Mouse (Mus musculus) spleen, postnatal 10 days (tissue): ENCODE results near the gene Enpp4.

Source experiments
- DNase-seq, 2 experiments: peaks; one replicate each; pipeline ENCODE4 v3.0.0; 2021 to 2022; ENCODE audit warnings: low spot score in 2 of 2

The Enpp4 gene

DNA sequence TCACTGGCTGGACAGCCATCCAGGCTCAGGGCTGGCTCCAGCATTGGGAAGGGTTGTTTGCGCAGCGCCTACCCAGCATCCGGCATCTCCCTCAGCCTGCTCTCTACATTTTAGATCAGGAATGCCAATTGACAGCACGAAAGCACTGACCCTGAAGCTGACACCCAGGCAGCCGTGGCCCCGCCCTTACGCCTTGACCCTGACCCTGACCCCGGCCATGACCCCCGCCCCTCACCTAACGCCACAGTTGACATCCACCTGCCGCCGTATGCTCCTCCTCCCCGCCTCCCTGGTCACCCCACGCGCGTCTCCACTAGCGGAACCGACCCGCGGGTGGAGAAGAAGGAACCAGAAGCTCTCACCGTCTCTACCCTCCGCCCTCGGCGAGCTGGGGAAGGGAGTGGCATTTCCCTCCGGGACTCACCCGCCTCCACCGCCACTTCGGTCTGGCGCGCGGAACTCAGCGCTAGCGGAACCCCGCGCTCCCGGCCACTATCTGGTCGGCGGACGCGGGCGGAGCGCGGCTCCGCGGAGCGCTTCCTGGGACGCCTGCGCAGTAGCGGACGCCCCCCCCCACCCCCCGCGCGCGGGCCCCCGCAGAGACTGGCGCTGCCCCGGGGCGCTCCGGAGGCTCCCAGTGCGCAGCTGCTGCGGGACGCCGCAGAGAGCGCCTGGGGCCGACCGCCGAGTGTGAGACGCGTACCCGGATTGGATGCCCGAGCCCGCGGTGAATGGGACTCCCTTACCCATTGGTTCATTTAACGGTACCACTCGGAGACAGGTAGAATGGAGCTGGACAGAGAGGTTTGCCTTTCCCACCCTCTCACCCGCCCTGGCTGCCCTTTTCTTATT lies at the start of gene Enpp4:
Enpp4 (minus strand) TSS at position 523 of the 852 bp plus-strand sequence.
- DNase-seq, result peak; percentile 77 to 86

GRCm38 (mm10) chr17:44155204-44155603 lies 49.6 kb upstream of the Enpp4 start:
- DNase-seq, result no peak

GRCm38 (mm10) chr17:44153871-44154270 lies 48.3 kb upstream of the Enpp4 start:
- DNase-seq, result no peak

DNA sequence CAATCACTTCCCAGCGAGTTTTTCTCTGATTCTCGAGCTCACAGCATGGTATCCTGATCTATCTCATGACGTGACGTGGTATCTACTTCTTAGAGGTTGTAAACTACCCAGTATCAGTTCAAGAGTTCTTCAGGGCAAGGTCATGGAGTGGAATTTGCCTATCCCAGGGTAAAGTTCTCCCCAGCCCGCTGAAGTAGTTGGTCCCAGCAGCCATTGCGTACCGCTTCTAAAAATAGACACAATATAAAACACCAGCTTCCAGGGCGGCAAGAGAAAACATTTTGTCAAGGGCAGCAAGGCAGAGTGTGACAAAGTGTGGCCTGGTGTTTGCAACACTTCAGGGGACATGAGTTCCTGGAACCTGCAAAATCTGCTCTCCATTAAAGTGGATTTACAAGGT lies 46.3 kb upstream of the Enpp4 start:
- no peak for DNase-seq

DNA sequence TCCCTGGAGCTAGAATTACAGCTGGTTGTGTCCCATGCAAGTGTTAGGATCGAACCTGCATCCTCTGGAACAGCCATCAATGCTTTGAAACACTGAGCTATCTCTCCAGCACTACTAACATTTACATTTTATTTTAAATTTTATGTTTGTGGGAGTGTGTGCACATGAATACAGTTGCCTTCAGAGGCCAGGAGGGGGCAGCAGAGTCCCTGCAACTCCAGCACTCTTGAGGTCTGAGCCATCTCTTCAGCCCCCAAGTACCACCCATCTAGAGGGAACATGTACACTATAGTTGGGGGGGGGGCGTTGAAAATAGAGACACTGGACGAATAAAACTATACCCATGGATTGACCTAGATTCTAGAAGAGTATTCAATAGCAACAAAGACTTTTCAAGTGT lies 45.5 kb upstream of the Enpp4 start:
- peak in 1 of 2 experiments; percentile 59 for DNase-seq

- no peak for DNase-seq
Measured at GRCm38 (mm10) chr17:44148109-44148846, 42.7 kb upstream of the Enpp4 start.

DNA sequence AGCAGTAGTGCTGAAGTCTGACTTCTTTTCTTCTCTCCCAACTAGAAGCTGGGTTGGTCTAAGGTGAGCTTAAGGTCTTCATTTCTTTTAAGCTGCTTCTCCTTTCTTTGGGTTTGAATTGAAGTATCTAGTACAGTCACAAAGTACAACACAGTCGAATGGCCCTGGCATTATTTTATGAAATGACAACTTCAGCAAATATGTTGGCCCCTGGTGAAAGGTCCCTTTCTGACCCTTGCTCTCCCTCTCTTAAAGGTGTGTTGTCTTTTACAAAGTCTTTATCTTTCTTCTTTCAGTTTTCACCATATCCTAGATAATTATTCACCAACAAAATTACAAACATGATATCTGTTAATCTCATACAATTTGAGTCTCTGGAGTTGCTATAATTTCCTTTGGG lies 40.2 kb upstream of the Enpp4 start:
- no peak for DNase-seq

DNA sequence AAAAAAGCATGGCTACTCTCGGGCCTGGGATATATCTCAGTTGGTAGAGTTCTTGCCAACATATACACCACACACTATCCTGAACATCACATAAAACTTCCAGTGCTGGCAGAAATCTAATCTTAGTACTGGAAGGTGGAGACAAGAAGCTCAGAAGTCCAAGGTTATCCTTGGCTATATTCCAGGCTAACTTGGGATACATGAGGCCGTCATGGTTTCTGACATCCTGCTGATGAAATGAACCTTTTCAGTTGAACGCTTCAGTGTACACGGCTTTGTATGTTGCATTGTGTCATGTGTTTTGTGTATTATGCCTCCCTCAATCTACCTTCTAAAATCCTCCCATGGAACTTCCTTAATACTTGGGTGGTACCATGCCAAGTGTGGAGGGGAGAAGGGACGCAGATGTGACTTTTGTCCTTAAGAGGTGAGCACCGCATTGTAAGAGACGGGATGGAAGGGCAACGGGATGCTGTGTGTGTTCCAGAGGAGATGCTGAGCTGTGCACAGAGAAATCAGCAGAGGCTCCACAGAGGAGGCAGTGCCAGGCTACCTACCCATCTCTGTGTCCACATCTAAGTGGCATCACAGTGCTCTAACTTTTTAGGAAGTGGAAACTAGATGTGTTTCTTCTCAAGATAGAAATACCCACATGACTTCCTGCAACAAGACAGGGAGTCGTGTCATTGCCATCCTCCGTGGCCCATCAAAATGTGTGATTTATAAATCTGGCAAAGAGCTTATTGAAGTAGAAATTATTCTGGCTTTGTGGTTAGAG lies 31.4 kb upstream of the Enpp4 start:
- DNase-seq, result no peak

DNA sequence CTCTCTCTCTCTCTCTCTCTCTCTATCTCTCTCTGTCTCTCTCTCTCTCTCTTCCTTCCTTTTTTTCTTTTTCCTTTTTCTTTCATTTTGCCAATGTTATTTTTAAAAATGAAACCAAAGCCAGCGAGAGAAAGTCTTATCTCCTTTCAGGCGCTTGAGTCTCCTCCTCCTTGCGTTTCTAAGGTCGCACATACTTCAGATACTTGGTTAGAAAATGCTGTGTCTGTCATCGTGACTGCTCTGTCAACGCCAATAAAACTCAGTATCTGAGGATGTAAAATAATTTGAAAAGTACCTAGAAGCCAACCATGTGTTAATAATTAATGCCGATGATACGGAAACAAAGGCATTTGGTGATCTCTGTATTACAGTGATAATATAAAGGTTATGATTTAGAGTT lies 30.4 kb upstream of the Enpp4 start:
- DNase-seq, result no peak

DNA sequence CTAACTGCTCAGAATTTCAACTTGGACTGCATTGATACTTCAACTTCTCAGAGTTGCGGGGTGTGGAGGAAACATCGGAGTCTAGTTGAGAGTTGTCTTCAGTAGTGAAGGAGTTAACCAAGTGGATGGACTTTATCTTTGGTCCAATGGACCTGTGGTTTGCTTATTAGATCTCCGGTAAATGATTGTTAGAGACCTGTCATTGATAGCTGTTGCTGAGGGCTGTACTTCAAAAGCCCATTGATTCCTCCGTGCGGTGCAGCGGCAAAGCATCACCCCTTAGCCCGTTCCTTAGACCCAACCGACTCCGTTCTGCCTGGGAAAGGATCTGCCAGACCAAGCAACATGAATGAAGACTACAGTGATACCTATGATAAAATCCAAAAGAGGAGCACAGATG lies 28.9 kb upstream of the Enpp4 start:
- no peak for DNase-seq

- no peak for DNase-seq
Measured at GRCm38 (mm10) chr17:44134106-44134505, 28.5 kb upstream of the Enpp4 start.

GRCm38 (mm10) chr17:44130429-44130828 lies 24.8 kb upstream of the Enpp4 start:
- peak; percentile 43 to 82 for DNase-seq

DNA sequence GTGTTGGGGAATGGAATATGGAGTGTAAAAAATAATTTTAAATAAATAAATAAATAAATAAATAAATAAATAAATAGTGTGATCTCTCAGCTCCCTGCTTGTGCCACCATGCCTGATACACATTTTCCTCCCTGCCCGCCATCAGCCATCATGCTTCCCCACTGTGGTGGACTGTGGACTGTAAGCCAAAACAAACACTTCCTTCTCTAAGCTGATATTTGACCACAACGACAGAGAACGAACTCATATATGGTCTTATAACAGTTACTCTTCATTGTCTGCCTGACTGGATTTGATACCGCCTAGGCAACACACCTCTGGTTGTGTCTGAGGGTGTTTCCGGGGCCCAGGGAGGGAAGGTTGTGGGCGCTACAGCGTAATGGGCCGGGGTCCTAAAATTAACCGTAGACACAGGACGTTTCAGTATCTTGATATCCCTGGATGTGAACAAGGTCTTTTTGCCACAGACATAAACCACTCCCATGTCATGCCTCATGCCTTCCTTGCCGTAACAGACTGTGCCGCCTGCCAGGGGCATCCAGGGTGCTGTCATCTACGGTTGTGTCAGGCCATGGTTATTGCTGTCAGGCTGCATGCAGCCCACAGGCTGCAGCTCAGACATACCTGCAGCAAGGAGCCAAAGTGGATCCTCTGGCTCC lies 23.6 kb upstream of the Enpp4 start:
- no peak for DNase-seq

DNA sequence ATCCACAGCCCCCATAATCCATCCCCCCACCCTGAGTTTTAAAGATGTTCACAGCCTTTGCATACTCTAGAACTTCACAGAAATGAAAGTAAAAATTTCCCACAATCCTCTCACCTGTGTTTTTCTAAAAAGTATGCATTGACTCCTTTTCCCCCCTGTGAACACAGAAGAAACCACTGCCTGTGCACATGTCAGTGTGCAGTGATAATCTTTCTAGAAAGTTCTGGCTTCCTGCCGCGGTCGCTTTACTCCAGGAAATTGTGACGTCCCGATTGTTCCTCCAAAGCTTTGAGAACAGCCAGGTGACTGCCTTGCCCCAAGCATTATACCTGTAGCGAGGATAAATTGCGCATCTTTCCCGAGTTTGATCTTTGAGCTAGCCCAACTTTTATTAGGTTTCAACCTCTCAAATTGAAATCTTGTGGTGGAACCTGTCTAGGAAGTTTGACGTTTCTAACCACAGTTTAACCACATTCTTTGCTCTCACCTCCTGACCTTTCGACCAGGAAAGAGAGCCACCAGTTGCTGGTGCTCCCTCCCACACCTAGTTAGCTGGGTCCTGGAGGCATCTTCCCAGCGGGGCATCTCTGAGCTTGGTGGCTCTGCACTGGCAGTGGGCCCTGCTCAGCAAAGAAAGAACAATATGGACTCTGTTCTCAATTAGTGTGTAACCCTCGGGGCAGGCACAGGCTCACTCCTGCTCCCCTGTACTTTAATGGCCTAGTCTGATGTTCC lies 15.9 kb upstream of the Enpp4 start:
- DNase-seq, result no peak

DNA sequence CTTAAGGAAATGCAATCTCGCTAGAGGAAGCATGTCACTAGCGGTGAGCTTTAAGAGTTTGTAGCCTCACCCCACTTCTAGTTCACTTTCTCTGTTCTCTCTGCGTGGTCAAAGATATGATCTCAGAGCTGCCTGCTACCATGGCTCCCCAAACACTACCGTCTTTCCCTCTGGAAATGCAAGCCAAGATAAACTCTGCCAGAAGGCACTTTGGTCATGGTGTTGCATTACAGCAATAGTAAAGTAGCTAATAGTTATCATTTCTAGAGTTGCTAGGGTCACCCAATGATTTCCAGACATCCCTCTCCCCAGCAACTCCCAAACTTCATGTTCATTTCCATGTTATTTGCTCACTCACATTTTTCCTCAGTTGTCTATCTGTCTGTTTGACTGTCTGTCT lies 12.6 kb upstream of the Enpp4 start:
- no peak for DNase-seq

- no peak for DNase-seq
Measured at GRCm38 (mm10) chr17:44117721-44118120, 12.1 kb upstream of the Enpp4 start.

DNA sequence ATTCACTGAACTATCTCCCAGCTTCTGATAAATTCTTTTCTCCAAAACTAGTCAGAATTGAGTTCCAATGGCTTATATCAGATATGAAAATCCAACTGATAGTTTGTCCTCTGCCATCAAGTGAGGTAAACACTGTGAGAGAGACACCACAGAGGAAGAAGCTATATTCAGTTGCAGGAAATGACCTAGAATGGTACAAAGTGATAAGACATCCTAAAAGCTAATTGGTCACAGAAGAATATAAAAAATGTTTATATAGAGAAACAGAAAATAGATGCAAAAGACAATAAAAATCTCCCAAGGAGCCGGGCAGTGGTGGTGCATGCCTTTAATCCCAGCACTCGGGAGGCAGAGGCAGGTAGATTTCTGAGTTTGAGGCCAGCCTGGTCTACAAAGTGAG lies 11.0 kb upstream of the Enpp4 start:
- no peak for DNase-seq

GRCm38 (mm10) chr17:44108331-44108730 lies 2.7 kb upstream of the Enpp4 start:
- DNase-seq, result no peak

- no peak for DNase-seq
Measured at GRCm38 (mm10) chr17:44101961-44102360, 3.6 kb downstream of the Enpp4 start.

- no peak for DNase-seq
Measured at GRCm38 (mm10) chr17:44100906-44101305, 4.7 kb downstream of the Enpp4 start.

DNA sequence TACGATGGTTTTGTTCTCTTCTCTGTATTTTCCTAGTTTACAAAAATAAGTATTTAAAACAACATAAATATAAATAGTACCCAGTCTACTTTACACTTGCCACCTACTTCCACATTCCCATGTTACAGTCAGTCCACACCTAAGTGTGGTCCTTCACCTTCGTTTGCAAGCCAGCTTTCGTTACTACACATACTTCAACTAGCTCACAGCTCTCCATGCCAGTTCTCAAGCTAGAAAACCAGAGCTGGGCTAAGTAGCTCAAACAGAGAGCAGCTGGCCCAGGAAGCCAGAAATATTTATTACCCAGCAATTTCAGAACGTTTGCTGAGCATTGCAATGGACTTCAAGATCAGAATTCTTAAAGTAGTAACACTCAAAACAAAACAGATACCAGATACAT lies 5.1 kb downstream of the Enpp4 start:
- no peak for DNase-seq
